Mouse (Mus musculus) hindlimb bud, embryonic 11.5 days (tissue): ENCODE measurements around the gene Eepd1.
"Not testable (repeated sequence)": the region's sequence is repeated elsewhere in the genome, so short reads cannot be mapped to it uniquely, and the experiment has no call there.

Source experiments
- DNase-seq: peaks from one replicate; pipeline ENCODE4 v3.0.0-alpha.2; 2012; ENCODE audit warnings: low read depth, low spot score; ENCODE audit errors: extremely low spot score

The Eepd1 gene

DNA sequence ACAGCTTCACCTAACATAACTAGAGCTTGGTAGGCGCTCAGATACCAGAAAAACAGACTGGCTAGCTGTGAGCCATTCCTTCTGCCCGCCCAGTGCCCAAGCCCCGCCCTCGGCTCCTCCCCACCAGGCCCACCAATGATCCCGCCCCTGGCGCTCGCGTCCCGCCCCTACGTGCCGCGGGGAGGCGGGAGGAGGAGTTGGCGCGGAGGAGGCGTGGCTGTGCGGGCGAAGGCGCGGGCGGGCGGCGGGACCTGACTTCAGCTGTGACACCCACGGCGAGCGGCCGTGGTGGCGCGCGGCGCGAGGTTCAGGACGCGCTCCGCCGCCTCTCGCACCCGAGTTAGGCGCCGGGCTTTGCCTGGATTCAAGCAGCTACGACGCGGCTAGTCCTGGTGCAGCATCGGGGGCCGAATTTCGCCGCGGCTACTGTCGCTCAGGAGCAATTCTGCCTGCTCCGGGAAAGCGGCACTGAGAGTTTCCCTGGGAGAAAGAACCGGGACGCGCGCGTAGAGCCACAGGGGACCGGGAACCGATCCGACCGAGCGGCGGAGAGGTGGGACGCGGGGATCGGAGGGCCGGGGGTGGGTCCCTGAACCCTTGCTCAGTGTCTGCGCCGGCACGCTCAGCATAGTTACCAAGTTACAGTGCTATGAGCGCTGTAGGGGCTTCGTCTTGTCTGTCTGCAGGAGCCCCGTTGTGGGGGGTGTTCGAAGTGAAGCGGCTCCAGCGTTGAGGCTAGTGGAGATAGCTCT lies at the start of gene Eepd1:
Gene Eepd1 (plus strand): TSS at position 204 of the 752 bp plus-strand sequence.
- peak; percentile 49 for DNase-seq

DNA sequence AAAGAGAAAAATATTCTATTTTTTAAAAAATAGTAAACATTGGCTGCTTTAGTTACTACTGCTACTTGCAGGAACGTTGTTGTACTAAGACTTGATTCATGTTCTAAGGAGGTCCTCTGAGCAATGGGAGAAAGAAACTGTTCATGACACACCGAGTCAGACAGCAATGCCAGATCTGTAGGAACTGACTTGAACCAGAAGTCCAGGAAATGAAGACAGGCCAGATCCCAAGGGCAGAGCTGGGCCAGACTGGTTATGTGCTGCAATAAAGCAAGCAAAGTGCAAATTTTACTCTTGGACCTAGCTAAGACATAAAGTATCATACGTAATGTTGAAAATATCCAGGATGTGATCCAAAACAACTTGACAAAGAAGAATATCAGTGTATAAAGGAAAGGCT lies 42.5 kb upstream of the Eepd1 start:
- no peak for DNase-seq

- not testable (repeated sequence) for DNase-seq
Measured at GRCm38 (mm10) chr9:25440046-25440445, 41.3 kb upstream of the Eepd1 start.

GRCm38 (mm10) chr9:25442041-25442440 lies 39.3 kb upstream of the Eepd1 start:
- DNase-seq = no peak

DNA sequence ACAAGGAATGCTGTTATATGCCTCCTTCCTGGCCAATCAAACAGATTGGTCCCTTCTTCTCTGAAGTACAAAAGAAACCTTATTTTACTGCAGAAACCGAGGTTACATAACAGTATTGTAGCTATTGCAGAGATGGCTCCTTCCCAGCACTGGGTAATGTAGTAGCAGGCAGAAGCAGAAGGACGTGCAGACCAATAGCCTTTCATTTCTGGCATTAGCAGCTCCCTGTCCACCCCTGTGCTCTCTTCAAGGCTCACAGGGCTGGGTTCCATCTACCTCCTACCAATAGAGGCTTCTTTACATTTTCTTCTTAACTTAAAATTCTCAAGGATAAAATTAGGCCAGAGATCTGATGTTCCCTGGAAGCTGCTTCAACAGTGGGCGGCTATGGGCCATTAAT lies 38.3 kb upstream of the Eepd1 start:
- DNase-seq = no peak

- DNase-seq = no peak
Measured at GRCm38 (mm10) chr9:25443546-25443945, 37.8 kb upstream of the Eepd1 start.

DNA sequence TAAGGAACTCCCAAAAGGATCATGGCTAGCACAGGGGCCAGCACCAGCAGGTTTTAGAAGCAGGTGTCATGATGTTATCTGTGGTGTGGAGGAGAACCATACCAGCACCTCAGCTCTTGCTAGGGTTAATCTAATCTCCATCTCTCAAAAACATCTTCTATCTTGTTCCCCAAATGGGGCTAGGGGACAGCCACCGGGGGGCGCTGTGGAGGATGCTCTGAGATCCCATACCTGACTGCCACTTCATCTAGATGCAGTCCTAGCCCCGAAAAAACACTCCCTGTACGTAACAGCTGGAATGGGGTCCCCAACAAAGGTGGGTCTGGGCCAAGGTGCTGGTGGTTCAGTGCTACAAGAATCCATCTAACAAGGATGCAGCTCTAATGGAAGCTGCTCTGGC lies 31.0 kb upstream of the Eepd1 start:
- no peak for DNase-seq

DNA sequence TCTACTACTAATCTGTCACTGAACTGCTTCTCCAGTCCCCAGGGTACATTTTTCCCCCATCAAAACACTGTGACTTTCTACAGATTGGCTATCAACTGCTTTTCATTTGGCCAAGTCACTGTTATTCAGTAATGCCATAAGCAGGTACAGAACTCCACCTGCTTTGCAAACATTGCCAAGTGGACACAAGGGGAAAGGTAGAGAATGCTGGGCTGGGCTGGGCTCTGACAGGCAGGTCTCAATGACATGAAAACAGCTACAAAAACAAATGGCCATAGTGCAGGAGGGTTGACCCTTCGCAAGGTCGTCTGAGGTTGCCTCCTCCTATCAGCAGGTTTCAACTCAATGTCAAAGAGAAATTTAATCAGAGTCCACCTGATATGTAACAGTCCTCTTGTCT lies 26.3 kb upstream of the Eepd1 start:
- no peak for DNase-seq

DNA sequence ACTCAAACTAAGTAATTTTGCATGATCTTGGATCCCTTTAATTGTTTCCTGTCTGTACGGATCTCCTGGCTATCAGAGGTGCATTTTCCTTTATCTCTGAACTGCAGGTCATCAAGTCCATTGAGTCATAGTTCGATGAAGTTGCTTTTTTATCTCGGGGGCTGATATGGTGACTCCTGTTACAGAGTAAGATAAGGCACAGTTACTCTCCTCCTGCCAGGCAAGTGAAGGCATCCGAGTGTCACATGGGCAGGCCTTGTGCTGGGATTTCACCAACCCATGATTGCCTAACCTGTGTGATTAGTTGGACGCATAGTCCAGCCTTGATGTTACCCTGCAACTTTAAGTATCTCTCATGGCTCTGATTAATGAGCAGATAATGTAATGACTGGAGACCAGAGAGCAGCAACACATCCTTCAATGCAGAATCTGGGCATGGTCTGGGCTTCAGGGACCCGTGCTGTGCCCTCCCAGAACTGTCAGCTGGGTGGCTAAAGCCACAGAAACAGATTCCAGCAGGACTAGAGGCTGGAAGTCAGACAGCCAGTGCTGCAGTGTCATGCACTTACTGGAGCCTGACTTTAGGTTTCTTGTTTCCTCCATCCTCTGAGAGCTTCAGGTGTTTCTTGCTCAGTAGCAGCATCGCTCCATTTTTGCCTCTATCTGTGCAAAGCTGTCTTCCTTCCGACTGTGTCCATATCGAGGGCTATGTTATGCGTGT lies 20.4 kb upstream of the Eepd1 start:
- DNase-seq = no peak

- DNase-seq = no peak
Measured at GRCm38 (mm10) chr9:25464305-25464704, 17.0 kb upstream of the Eepd1 start.

- DNase-seq = no peak
Measured at GRCm38 (mm10) chr9:25479392-25480020, 1.8 kb upstream of the Eepd1 start.

GRCm38 (mm10) chr9:25480676-25481075 lies 671 bp upstream of the Eepd1 start:
- no peak for DNase-seq

GRCm38 (mm10) chr9:25482322-25482998 lies 1.1 kb downstream of the Eepd1 start:
- no peak for DNase-seq

DNA sequence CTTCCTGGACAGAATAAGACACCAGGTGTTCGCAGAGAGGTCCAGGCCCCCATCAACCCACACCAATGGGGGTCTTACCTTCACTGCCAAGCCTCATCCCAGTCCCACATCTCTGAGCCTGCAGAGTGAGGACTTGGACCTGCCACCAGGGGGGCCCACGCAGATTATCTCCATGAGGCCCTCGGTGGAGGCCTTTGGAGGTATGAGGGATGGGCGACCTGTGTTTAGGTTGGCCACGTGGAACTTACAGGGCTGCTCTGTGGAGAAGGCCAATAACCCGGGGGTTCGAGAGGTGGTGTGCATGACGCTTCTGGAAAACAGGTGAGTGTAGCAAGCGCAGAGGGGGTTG lies 1.6 kb downstream of the Eepd1 start:
- no peak for DNase-seq

GRCm38 (mm10) chr9:25483931-25484618 lies 2.7 kb downstream of the Eepd1 start:
- no peak for DNase-seq

DNA sequence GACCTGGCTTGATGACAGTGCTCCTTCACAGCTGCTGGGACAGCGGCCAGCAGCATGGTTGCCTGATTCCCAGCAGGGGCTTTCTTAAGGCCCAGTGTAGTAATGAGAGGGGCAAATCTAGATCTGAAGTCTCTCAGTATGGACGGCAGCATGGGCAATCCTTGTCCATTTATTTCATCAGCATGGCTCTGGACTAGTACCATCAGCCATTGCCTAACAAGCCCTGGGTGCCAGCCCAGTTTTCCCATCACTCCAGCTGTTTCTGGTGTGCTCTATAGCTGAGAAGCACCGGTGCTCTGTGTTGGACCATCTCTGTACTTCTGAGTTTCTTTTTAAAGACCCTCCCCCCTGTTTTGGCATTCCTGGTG lies 3.3 kb downstream of the Eepd1 start:
- no peak for DNase-seq

DNA sequence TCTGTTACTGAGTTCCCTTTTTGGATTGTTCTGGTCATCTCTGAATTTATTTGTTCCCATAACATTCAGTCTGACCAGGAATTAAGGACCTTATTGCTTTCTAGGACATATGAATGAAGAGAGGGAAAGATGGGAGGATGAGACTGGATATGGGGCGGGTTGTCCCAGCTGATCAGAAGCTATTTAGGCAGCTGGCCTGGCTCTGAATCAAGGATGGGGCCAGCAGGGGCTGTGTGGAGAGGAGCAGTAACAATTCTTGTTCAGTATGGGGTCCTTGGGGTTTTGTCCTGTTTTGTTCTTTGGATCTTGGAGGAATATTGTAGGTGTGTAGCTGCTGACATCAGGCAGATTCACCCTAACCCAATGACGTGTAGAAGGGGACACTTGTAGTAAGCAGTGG lies 3.7 kb downstream of the Eepd1 start:
- DNase-seq = no peak

DNA sequence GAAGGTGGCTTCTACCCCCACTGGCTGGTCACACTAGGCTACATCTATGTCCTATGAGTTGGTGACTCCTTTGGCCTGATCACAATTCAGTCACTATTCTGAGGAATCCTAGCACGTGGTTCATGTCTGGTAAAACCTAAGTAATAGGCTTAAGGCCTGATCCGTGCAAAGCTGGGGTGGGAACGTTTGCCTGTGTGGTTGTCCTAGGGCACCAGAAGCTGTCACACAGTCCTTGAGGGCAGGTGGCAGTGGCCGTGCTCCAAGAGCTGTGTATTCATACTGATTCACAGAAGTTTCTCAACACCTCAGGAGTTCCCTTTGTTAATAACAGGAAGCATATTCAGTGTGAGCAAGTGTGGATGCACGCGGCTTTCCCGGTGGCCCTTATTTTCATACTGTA lies 4.1 kb downstream of the Eepd1 start:
- DNase-seq = no peak

GRCm38 (mm10) chr9:25486246-25486807 lies 5.0 kb downstream of the Eepd1 start:
- DNase-seq = no peak

GRCm38 (mm10) chr9:25487446-25488110 lies 6.2 kb downstream of the Eepd1 start:
- no peak for DNase-seq
